Mouse (Mus musculus) lung, adult 2 months (tissue): ENCODE measurements around the gene Zfp119b.

ENCODE experiments used
- CTCF ChIP-seq: fragments of 200-500 bp; IDR thresholded peaks from 2 replicates; pipeline ENCODE4 v1.5.1; 2011; ENCODE audit warnings: mild to moderate bottlenecking, low read length, control low read depth; ENCODE audit not compliant: insufficient read depth
- POLR2A ChIP-seq: fragments of 200-500 bp; IDR thresholded peaks from 2 replicates; pipeline ENCODE4 v1.6.1; 2011; ENCODE audit warnings: low read depth, mild to moderate bottlenecking, control low read depth, low read length, borderline replicate concordance; ENCODE audit errors: extremely low read depth

- peak; percentile 79 for TF ChIP-seq CTCF
- TF ChIP-seq POLR2A, result no peak
Observed at GRCm38 (mm10) chr17:55976255-55976862, 27.1 kb upstream of the Zfp119b start.
